Mouse (Mus musculus): ENCODE results near the gene Fau. TPM values are rescaled to one million over a fixed set of nuclear protein-coding genes. Genes with fewer than 3 reads are reported as not detected.
A peak's percentile ranks its signal among the peaks of the same experiment; 100 is the strongest.

The Fau gene
- total and polyA plus RNA-seq, 3 experiments = 2,413 to 2,967 TPM; not detected in 1

DNA sequence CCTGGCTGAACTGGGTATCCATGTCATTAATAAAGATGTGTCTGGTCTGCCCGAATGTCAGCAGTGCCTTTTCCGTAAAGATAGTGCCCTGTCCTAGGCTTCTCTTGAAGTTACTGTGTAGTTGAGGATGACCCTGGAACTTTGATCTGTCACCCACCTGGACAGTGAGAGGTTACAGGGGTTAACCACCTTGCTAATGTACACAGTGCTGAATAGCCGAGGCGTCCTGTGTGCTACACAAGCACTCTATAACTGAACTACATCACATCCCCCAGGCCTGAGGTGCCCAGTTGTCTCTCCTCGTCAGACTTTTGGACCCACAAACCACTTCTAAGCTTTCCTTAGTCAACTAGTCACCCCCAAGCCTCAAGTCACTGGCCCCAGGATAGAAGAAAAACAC is 4.8 kb downstream of the Fau start:
- H3K9ac ChIP-seq (ENCODE audit: control insufficient read depth, low read depth, low read length, poor library complexity, severe bottlenecking) = peak overlapping the region; percentile 93
- no peak overlapping the region for H3K27ac ChIP-seq (ENCODE audit: control insufficient read depth, low read depth, low read length)
- H3K9me3 ChIP-seq (replicated peaks; ENCODE audit: insufficient read depth, low read length) = no peaks in the 10 kb centered on the region
- peaks cover 32% of the 10 kb centered on the region for H3K79me2 ChIP-seq (ENCODE audit: control insufficient read depth, insufficient read depth, low read length, poor library complexity)
- peak overlapping the region; percentile 73 to 83 for H3K4me3 ChIP-seq (ENCODE audit: control insufficient read depth in 1 of 2, insufficient read depth in 1 of 2, low read depth in 2 of 2, low read length in 2 of 2)
- H3K36me3 ChIP-seq (ENCODE audit: control insufficient read depth in 1 of 2, insufficient read depth in 2 of 2, low read length in 2 of 2) = peaks cover 3 to 12% of the 10 kb centered on the region in 2 experiments; a peak in 3 of 4 replicates
- H3K27me3 ChIP-seq (ENCODE audit: control insufficient read depth in 1 of 2, insufficient read depth in 2 of 2, low read length in 2 of 2) = no peaks in the 10 kb centered on the region
- TF ChIP-seq MEF2A (IDR thresholded peaks at IDR 0.05; ENCODE audit: extremely low read depth, insufficient replicate concordance, low read depth, low read length, poor library complexity, severe bottlenecking) (no peak), ZMIZ1 (IDR thresholded peaks at IDR 0.05; ENCODE audit: low read depth, low read length) (no peak), NELFE (IDR thresholded peaks at IDR 0.05; ENCODE audit: low read depth, low read length) (no peak), CHD2 (IDR thresholded peaks at IDR 0.05; ENCODE audit: low read length) (no peak), CHD1 (IDR thresholded peaks at IDR 0.05; ENCODE audit: low read depth, low read length) (no peak), MAFK (IDR thresholded peaks at IDR 0.05; ENCODE audit: borderline replicate concordance, low read depth, low read length) (no peak), SIN3A (IDR thresholded peaks at IDR 0.05; ENCODE audit: low read length) (no peak), BHLHE40 (IDR thresholded peaks at IDR 0.05; ENCODE audit: borderline replicate concordance, low read depth, low read length) (no peak), RAD21 (IDR thresholded peaks at IDR 0.05; ENCODE audit: low read depth, low read length) (no peak), TAL1 (IDR thresholded peaks at IDR 0.05; ENCODE audit: low read length) (no peak), GATA1 (IDR thresholded peaks at IDR 0.05; ENCODE audit: low read depth, low read length) (no peak), HCFC1 (IDR thresholded peaks at IDR 0.05; ENCODE audit: low read depth, low read length) (no peak), JUND (IDR thresholded peaks at IDR 0.05; ENCODE audit: low read depth, low read length) (no peak)
- peaks cover 0 to 15% of the 10 kb centered on the region in 2 experiments; a peak in 2 of 4 replicates for H3K4me1 ChIP-seq (ENCODE audit: control insufficient read depth in 1 of 2, insufficient read depth in 2 of 2, low read length in 2 of 2)
- DNase-seq (ENCODE audit: low read depth, low spot score) = peak; percentile 20

DNA sequence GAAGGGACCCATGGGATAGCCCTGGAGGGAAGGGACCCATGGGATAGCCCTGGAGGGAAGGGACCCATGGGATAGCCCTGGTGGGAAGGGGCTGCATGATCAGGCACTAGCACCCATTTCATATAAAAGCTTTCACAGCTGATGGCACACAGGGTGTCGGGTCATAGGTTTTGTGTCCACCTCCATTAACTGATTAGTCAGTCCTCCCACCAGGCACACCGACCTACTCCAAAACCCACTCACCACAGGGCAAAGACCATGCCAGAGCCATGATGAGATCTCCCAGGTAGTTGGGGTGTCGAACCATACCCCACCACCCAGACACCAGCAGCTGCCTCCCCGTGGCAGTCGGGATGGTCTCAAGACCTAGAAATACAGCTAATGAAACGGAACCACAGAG is 5.4 kb downstream of the Fau start:
- TF ChIP-seq CTCF (IDR thresholded peaks at IDR 0.05 in 2 of 3, conservative IDR thresholded peaks at IDR 0.05 in 1 of 3; ENCODE audit: control insufficient read depth in 1 of 3, insufficient read depth in 1 of 3, low read depth in 2 of 3, low read length in 3 of 3, poor library complexity in 1 of 3, severe bottlenecking in 1 of 3) (no peak), ZKSCAN1 (IDR thresholded peaks at IDR 0.05; ENCODE audit: low read depth, low read length) (no peak), SMC3 (IDR thresholded peaks at IDR 0.05; ENCODE audit: low read depth, low read length) (no peak), E2F4 (IDR thresholded peaks at IDR 0.05; ENCODE audit: borderline replicate concordance, low read depth, low read length) (no peak), ZNF384 (IDR thresholded peaks at IDR 0.05; ENCODE audit: low read depth, low read length) (no peak), GATA1 (IDR thresholded peaks at IDR 0.05; ENCODE audit: low read depth, low read length) (no peak), GABPA (IDR thresholded peaks at IDR 0.05; ENCODE audit: low read depth, low read length) (no peak), KAT2A (conservative IDR thresholded peaks at IDR 0.05; ENCODE audit: low read depth, low read length) (no peak), MYB (IDR thresholded peaks at IDR 0.05; ENCODE audit: low read depth, low read length) (no peak), TCF12 (IDR thresholded peaks at IDR 0.05; ENCODE audit: low read depth, low read length) (no peak)
- Histone ChIP-seq H3K9ac (ENCODE audit: control insufficient read depth, low read depth, low read length, poor library complexity, severe bottlenecking) (no peak overlapping the region), H3K27ac (ENCODE audit: control insufficient read depth, low read depth, low read length) (no peak overlapping the region), H3K4me1 (ENCODE audit: control insufficient read depth in 1 of 2, insufficient read depth in 2 of 2, low read length in 2 of 2) (peaks cover 0 to 17% of the 10 kb centered on the region in 2 experiments; a peak in 3 of 4 replicates), H3K4me3 (ENCODE audit: control insufficient read depth in 1 of 2, insufficient read depth in 1 of 2, low read depth in 2 of 2, low read length in 2 of 2) (no peak overlapping the region), H3K36me3 (ENCODE audit: control insufficient read depth in 1 of 2, insufficient read depth in 2 of 2, low read length in 2 of 2) (peaks cover 3 to 12% of the 10 kb centered on the region in 2 experiments; a peak in 3 of 4 replicates), H3K27me3 (ENCODE audit: control insufficient read depth in 1 of 2, insufficient read depth in 2 of 2, low read length in 2 of 2) (no peaks in the 10 kb centered on the region), H3K79me2 (ENCODE audit: control insufficient read depth, insufficient read depth, low read length, poor library complexity) (peaks cover 27% of the 10 kb centered on the region), H3K9me3 (replicated peaks; ENCODE audit: insufficient read depth, low read length) (no peaks in the 10 kb centered on the region)
- no peak for DNase-seq (ENCODE audit: low read depth, low spot score)
